Comparison of ENCODE assay signal across 12 mouse cellular contexts in the genomic region with DNA sequence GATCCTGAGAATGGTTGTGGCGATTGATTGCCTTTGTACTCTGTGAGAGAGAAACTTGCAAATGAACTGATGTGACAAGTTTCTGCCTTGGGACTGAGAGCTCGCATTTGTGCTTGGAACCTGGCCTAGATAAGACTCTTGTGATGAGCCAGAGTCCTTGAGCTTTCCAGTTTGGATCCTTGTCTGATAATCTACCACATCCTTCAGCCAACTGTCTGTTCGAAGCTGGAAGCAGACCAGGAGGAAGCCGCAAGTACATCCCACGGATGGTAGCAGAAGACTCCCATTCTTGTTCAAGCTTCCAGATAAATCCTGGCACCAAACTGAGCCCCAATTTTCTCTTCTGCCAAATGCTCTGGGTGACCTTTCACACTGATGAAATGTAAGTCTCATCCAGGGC.
DNase-seq lines count a peak whose midpoint lies in the region; TF ChIP-seq lines count a peak whose summit lies in the region.
"Had no signal": no experiment of that assay in that cellular context is flagged by ENCODE, and none has a peak within 500 bp of the region (broad histone marks: within the 10 kb centered on the region; RNA-seq: fewer than 3 reads in every experiment).

No protein-coding gene starts in this region.

- DNase-seq in cerebellum, adult 9-11 months = peak; percentile 8
- no peak for DNase-seq in cerebellum, adult 8-10 months
- peak in 1 of 2 experiments; percentile 35 for DNase-seq in layer of hippocampus, adult 2 months (ENCODE audit: low spot score in 2 of 2)
- DNase-seq in layer of hippocampus, postnatal 36 days = no peak
- peak; percentile 73 for DNase-seq in adrenal gland, adult 8-10 months
- DNase-seq in left cerebral cortex, postnatal 25 days (ENCODE audit: low spot score in 2 of 2) = peak; percentile 31 to 86
- DNase-seq in kidney, adult 9 months = no peak
- DNase-seq in spleen, postnatal 10 days (ENCODE audit: low spot score in 2 of 2) = no peak
- DNase-seq: B cell, adult 2 months; heart, postnatal 4 days had no signal

- H3K27ac ChIP-seq in layer of hippocampus, adult 2 months = 0 out of 2 replicates have a peak overlapping the region, but pooled peaks have one; percentile 18
- H3K27ac ChIP-seq: limb, embryonic 15.5 days had no signal

- TF ChIP-seq CTCF in layer of hippocampus, adult 2 months (conservative IDR thresholded peaks at IDR 0.05) = no peak

- no peak overlapping the region for H3K4me3 ChIP-seq in layer of hippocampus, adult 2 months
- H3K4me3 ChIP-seq: embryonic facial prominence, embryonic 12.5 days; limb, embryonic 15.5 days had no signal

- intact Hi-C loops in left cerebral cortex, postnatal 25 days (cut with DNase I) = no loop called here

Comparison
In these comparisons a context has a peak if more than half of its experiments do, and no peak if none do; other contexts are left out.
1. DNase-seq: peak in cerebellum, adult 9-11 months (single experiment), adrenal gland, adult 8-10 months (single experiment) and left cerebral cortex, postnatal 25 days (2 of 2); none in cerebellum, adult 8-10 months (single experiment), layer of hippocampus, postnatal 36 days (0 of 2), kidney, adult 9 months (single experiment) and spleen, postnatal 10 days (0 of 2).